Mouse (Mus musculus) limb, embryonic 12.5 days (tissue): ENCODE measurements at regions not wholly inside any gene's neighbourhood (a gene's known extent, or its start where the extent isn't known, plus 50 kb on each side); places are given as distances from the start of the nearest gene placed in this dataset.

ENCODE experiments used
- ATAC-seq: fragments of 200-750 bp; cut with Nextera tagmentation; 2 replicates; pipeline ENCODE4 v1.8.0; 2017; ENCODE audit warnings: low read depth, moderate TSS enrichment; ENCODE audit not compliant: insufficient number of reproducible peaks, insufficient read depth, low FRiP score, low TSS enrichment
- H3K27ac ChIP-seq: fragments of 300-500 bp; sonication (generic); 2 replicates; pipeline ENCODE4 v1.5.1; 2016; ENCODE audit warnings: mild to moderate bottlenecking, moderate library complexity
- H3K27me3 ChIP-seq: fragments of 300-500 bp; sonication (generic); 2 replicates; pipeline ENCODE4 v1.6.1; 2016; ENCODE audit warnings: mild to moderate bottlenecking, moderate library complexity
- H3K36me3 ChIP-seq: fragments of 300-500 bp; sonication (generic); 2 replicates; pipeline ENCODE4 v1.6.1; 2016; ENCODE audit warnings: mild to moderate bottlenecking, moderate library complexity
- H3K4me1 ChIP-seq: fragments of 300-500 bp; sonication (generic); replicated peaks from 2 replicates; pipeline ENCODE4 v1.6.1; 2016
- H3K4me2 ChIP-seq: fragments of 300-500 bp; sonication (generic); 2 replicates; pipeline ENCODE4 v1.6.1; 2016; ENCODE audit warnings: mild to moderate bottlenecking, moderate library complexity
- H3K4me3 ChIP-seq: fragments of 300-500 bp; sonication (generic); replicated peaks from 2 replicates; pipeline ENCODE4 v1.5.1; 2016; ENCODE audit warnings: mild to moderate bottlenecking
- H3K9ac ChIP-seq: fragments of 300-500 bp; sonication (generic); replicated peaks from 2 replicates; pipeline ENCODE4 v1.6.1; 2016; ENCODE audit warnings: mild to moderate bottlenecking, moderate library complexity
- H3K9me3 ChIP-seq: fragments of 300-500 bp; sonication (generic); 2 replicates; pipeline ENCODE4 v1.6.1; 2016; ENCODE audit warnings: mild to moderate bottlenecking, moderate library complexity
- WGBS: fragments of 180-500 bp; shearing (Covaris S2); methylation state at CpG from one replicate; pipeline ENCODE4 v1.1.7; 2016; 5-methylcytosine and 5-hydroxymethylcytosine counted together

- Histone ChIP-seq H3K4me3 (no peak overlapping the region), H3K4me1 (no peaks in the 10 kb centered on the region; the same call in 1 of the 2 replicates), H3K9me3 (no peaks in the 10 kb centered on the region), H3K27ac (no peak overlapping the region), H3K4me2 (no peak overlapping the region), H3K27me3 (no peaks in the 10 kb centered on the region), H3K9ac (no peak overlapping the region), H3K36me3 (no peaks in the 10 kb centered on the region)
- no peak for ATAC-seq
- 57% methylated on average over 5 of the region's 5 CpGs for WGBS
Observed at GRCm38 (mm10) chr7:71458104-71458754, 106.9 kb upstream of the Gm10295 start.

- Histone ChIP-seq H3K36me3 (no peaks in the 10 kb centered on the region), H3K4me1 (no peaks in the 10 kb centered on the region; the same call in 1 of the 2 replicates), H3K27ac (no peak overlapping the region), H3K4me2 (no peak overlapping the region), H3K4me3 (no peak overlapping the region), H3K9me3 (no peaks in the 10 kb centered on the region), H3K27me3 (no peaks in the 10 kb centered on the region), H3K9ac (no peak overlapping the region)
- ATAC-seq = no peak
- WGBS = 71% methylated on average over 4 of the region's 4 CpGs
Observed at GRCm38 (mm10) chr7:71457409-71458103, 106.3 kb upstream of the Gm10295 start.

GRCm38 (mm10) chr7:71456421-71456820 is 105.1 kb upstream of the Gm10295 start:
- no peaks in the 10 kb centered on the region for H3K9me3 ChIP-seq
- ATAC-seq = no peak
- H3K36me3 ChIP-seq = no peaks in the 10 kb centered on the region
- WGBS = 81% methylated on average over 13 of the region's 13 CpGs
- H3K4me3 ChIP-seq = no peak overlapping the region
- H3K4me1 ChIP-seq = no peaks in the 10 kb centered on the region; the same call in 1 of the 2 replicates
- no peaks in the 10 kb centered on the region for H3K27me3 ChIP-seq
- no peak overlapping the region for H3K9ac ChIP-seq
- no peak overlapping the region for H3K27ac ChIP-seq
- H3K4me2 ChIP-seq = no peak overlapping the region

GRCm38 (mm10) chr7:71440330-71441240 is 89.3 kb upstream of the Gm10295 start:
- Histone ChIP-seq H3K4me2 (no peak overlapping the region), H3K36me3 (no peaks in the 10 kb centered on the region), H3K4me1 (no peaks in the 10 kb centered on the region), H3K27me3 (no peaks in the 10 kb centered on the region), H3K9ac (no peak overlapping the region), H3K27ac (no peak overlapping the region), H3K4me3 (no peak overlapping the region), H3K9me3 (no peaks in the 10 kb centered on the region)
- WGBS = 70% methylated on average over 11 of the region's 11 CpGs
- no peak for ATAC-seq

DNA sequence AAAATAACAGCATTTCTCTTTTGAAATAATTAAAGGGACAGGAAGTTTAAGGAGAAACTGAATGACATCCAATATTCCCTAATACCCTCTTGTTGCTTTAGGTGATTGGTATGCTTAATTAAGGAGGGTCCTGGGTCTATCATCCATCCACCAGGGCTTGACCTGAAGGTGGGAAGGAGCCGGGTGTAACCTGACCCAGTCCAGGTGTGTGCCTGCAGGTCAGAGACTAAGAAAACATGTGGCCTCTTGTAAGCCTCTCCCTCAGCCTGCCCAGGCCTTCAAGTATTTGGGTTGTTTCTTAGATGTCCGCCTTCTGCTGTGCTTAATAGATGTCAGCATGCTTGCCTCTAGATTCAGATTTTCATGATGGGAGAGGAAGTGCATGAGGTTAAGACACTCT is 74.7 kb upstream of the Gm10295 start:
- Histone ChIP-seq H3K27me3 (no peaks in the 10 kb centered on the region), H3K4me2 (no peak overlapping the region), H3K9me3 (no peaks in the 10 kb centered on the region), H3K9ac (no peak overlapping the region), H3K27ac (no peak overlapping the region), H3K4me1 (peaks cover 5% of the 10 kb centered on the region; the same call in 1 of the 2 replicates), H3K4me3 (no peak overlapping the region), H3K36me3 (no peaks in the 10 kb centered on the region)
- WGBS = 32% methylated on average over 2 of the region's 2 CpGs
- ATAC-seq = no peak

GRCm38 (mm10) chr7:71419261-71419660 is 68.0 kb upstream of the Gm10295 start:
- peaks cover 5% of the 10 kb centered on the region; the same call in 1 of the 2 replicates for H3K4me1 ChIP-seq
- 81% methylated on average over 5 of the region's 5 CpGs for WGBS

DNA sequence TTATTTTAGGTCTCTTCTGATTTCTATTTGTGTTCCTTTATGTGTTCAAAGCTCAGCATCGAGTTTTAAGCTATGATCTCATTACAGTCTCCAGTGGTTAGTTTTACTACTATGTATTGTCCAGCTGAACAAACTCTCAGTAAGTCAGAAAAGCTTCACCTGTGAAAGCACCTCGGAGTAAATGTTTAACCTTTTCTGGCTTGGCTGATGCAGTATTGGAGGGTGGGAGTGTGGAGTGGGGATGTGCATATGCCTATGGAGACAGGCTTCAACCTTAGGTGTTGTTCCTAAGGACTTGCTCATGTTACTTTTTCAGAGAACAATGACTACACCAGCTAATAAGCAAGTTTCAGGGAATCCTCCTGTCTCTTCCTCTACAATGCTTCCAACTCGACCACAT is 67.6 kb upstream of the Gm10295 start:
- Histone ChIP-seq H3K4me2 (no peak overlapping the region), H3K36me3 (no peaks in the 10 kb centered on the region), H3K27me3 (peaks cover 3% of the 10 kb centered on the region; the same call in 1 of the 2 replicates), H3K27ac (no peak overlapping the region), H3K4me3 (no peak overlapping the region), H3K9me3 (no peaks in the 10 kb centered on the region), H3K4me1 (peaks cover 5% of the 10 kb centered on the region; the same call in 1 of the 2 replicates), H3K9ac (no peak overlapping the region)
- WGBS = 68% methylated on average over 3 of the region's 3 CpGs
- no peak for ATAC-seq

More at GRCm38 (mm10) chr7:71419261-71419660, 68.0 kb upstream of the Gm10295 start:
- Histone ChIP-seq H3K36me3 (no peaks in the 10 kb centered on the region), H3K27me3 (peaks cover 3% of the 10 kb centered on the region; the same call in 1 of the 2 replicates), H3K9ac (no peak overlapping the region), H3K4me2 (no peak overlapping the region), H3K27ac (no peak overlapping the region), H3K9me3 (no peaks in the 10 kb centered on the region), H3K4me3 (no peak overlapping the region)
- ATAC-seq = no peak

DNA sequence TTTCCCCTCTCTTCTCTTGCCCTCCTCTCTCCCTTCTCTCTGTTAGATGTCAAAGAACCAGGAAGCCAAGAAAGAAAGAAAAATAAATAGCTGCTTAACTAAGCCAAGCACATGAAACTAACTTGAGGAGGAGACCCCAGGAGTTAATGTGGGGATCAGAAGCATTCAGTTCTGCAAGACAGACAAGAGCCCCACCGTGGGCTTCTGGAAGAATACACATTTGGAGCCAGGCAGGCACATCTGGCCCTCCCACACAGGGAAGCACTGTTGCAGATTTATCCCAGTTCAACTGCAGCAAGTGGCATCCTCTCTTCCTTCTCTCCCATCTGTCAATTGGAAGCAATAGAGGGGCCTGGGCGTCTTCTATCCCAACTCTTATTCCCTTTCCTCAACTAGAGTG is 63.5 kb upstream of the Gm10295 start:
- ATAC-seq = no peak

DNA sequence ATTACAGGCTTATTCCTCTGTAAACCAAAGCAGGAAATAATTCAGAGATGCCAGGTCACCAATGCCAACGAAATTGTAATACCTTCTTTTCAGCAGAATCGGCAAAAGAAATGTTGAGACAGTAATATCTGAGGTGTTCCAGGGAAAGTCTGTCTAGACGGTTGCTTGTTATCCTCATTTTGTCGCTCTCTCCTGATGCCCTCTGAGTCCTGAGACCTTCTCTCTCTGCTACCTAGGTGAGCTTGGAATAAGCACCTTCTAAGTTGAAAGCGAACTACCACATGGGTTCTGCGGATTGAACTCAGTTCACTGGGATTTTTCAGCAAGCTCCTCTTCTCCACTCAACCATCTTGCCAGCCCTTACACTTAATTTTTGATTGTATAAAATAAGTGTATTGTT is 61.8 kb upstream of the Gm10295 start:
- H3K9me3 ChIP-seq = no peaks in the 10 kb centered on the region
- H3K27me3 ChIP-seq = peaks cover 16% of the 10 kb centered on the region
- ATAC-seq = no peak
- H3K4me3 ChIP-seq = no peak overlapping the region
- no peak overlapping the region for H3K4me2 ChIP-seq
- peaks cover 6% of the 10 kb centered on the region for H3K4me1 ChIP-seq
- H3K9ac ChIP-seq = no peak overlapping the region
- WGBS = 86% methylated on average over 6 of the region's 6 CpGs
- no peaks in the 10 kb centered on the region for H3K36me3 ChIP-seq
- H3K27ac ChIP-seq = no peak overlapping the region

More for the DNA sequence above, 63.5 kb upstream of the Gm10295 start:
- Histone ChIP-seq H3K4me2 (no peak overlapping the region), H3K27me3 (peaks cover 11% of the 10 kb centered on the region), H3K4me3 (no peak overlapping the region), H3K36me3 (no peaks in the 10 kb centered on the region), H3K4me1 (peaks cover 11% of the 10 kb centered on the region), H3K9ac (no peak overlapping the region), H3K9me3 (no peaks in the 10 kb centered on the region), H3K27ac (no peak overlapping the region)
- 64% methylated on average over 2 of the region's 2 CpGs for WGBS

GRCm38 (mm10) chr7:71412079-71412478 is 60.8 kb upstream of the Gm10295 start:
- H3K4me2 ChIP-seq = peak overlapping the region; percentile 62
- H3K4me3 ChIP-seq = peak overlapping the region; percentile 38
- WGBS = 1% methylated on average over 12 of the region's 12 CpGs
- no peaks in the 10 kb centered on the region for H3K36me3 ChIP-seq
- no peak for ATAC-seq
- no peak overlapping the region for H3K9ac ChIP-seq
- H3K27me3 ChIP-seq = peaks cover 16% of the 10 kb centered on the region
- H3K27ac ChIP-seq = no peak overlapping the region
- H3K4me1 ChIP-seq = peaks cover 6% of the 10 kb centered on the region
- H3K9me3 ChIP-seq = no peaks in the 10 kb centered on the region
